Mouse (Mus musculus) MEL (cell line): ENCODE measurements around the gene Gk5.

Source experiments
- CHD2 ChIP-seq: IDR thresholded peaks from 2 replicates; pipeline ENCODE4 v1.6.1; 2011; ENCODE audit warnings: low read length, improper control_type of control experiment
- CTCF ChIP-seq, 3 experiments: IDR thresholded peaks in 2 of 3; conservative IDR thresholded peaks in 1 of 3; 2 replicates each; pipeline ENCODE4 v1.5.1; 2011 to 2012; ENCODE audit warnings: low read length in 3 of 3, low read depth in 2 of 3, mild to moderate bottlenecking in 2 of 3, improper control_type of control experiment in 1 of 3, inconsistent platforms in 1 of 3, mixed read lengths in 1 of 3, moderate library complexity in 1 of 3; ENCODE audit not compliant: control insufficient read depth in 1 of 3, insufficient read depth in 1 of 3, poor library complexity in 1 of 3, severe bottlenecking in 1 of 3
- EP300 ChIP-seq, 2 experiments: IDR thresholded peaks; 2 replicates each; pipeline ENCODE4 v1.6.1; 2011; ENCODE audit warnings: improper control_type of control experiment in 2 of 2, low read length in 2 of 2, low read depth in 1 of 2, mild to moderate bottlenecking in 1 of 2
- MAZ ChIP-seq: IDR thresholded peaks from 2 replicates; pipeline ENCODE4 v1.6.1; 2012; ENCODE audit warnings: low read depth, mild to moderate bottlenecking, inconsistent platforms, low read length, improper control_type of control experiment
- ZMIZ1 ChIP-seq: IDR thresholded peaks from 2 replicates; pipeline ENCODE4 v1.6.1; 2012; ENCODE audit warnings: low read depth, mild to moderate bottlenecking, inconsistent platforms, low read length, improper control_type of control experiment, moderate library complexity
- ZNF384 ChIP-seq: IDR thresholded peaks from 2 replicates; pipeline ENCODE4 v1.6.1; 2012; ENCODE audit warnings: low read depth, mild to moderate bottlenecking, inconsistent platforms, low read length, improper control_type of control experiment

DNA sequence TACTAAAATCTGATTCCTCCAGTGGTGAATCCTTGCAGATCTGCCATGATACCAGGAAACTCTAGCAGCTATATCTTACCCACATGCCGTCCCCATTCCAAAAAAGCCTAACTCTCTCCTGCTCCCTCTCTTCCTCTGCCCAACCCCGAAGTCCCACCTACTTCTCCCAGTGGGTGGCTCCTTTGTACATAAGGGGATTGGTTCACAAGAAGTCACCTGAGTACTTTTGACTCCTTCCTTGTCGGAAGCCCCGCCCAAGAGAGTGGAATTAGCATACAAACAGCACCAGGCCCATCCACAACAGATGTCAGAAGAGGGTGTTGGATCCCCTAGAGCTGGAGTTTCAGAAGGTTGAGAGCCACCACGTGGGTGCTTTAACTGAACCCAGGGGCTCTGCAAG lies 20.7 kb downstream of the Gk5 start:
- TF ChIP-seq MAZ (no peak), ZNF384 (no peak), CTCF (IDR thresholded peaks at IDR 0.05 in 2 of 3, conservative IDR thresholded peaks at IDR 0.05 in 1 of 3; ENCODE audit: control insufficient read depth in 1 of 3, insufficient read depth in 1 of 3, low read depth in 2 of 3, low read length in 3 of 3, poor library complexity in 1 of 3, severe bottlenecking in 1 of 3) (no peak), ZMIZ1 (no peak), CHD2 (no peak), EP300 (IDR thresholded peaks at IDR 0.05; ENCODE audit: low read depth in 1 of 2, low read length in 2 of 2) (no peak)
